Mouse (Mus musculus): ENCODE results near the gene Ankzf1. TPM values are rescaled to one million over a fixed set of nuclear protein-coding genes. Genes with fewer than 3 reads are reported as not detected.

Ankzf1 gene
- total and polyA plus RNA-seq, 2 experiments from 2014 or later: 13.5 to 22.2 TPM

DNA sequence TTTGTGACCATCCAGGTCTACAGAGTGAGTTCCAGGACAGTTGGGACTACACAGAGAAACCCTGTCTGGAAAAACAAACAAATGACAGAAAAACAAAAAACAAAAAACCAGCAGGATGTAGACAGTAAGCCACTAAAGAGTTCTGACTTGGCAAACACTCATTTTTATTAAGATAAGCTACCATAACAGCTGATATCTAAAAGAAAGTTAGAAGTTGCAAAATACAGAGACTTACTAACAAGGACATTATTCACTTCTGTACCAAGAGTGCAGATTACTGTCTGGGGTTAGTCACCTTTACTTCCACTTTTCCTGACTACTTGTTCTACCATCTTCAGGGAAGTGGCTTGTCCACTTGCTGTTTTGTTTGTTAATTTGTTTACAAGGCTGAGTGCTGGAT, 33.0 kb upstream of the Ankzf1 start:
- DNase-seq (no peak), ATAC-seq (no peak)
- Histone ChIP-seq H3K36me3 (ENCODE audit: insufficient read depth) (no peaks in the 10 kb centered on the region), H3K9ac (no peak overlapping the region), H3K27me3 (ENCODE audit: insufficient read depth, low read length) (no peaks in the 10 kb centered on the region), H3K4me1 (ENCODE audit: insufficient read depth) (no peaks in the 10 kb centered on the region), H3K27ac (ENCODE audit: low read depth, low read length) (no peak overlapping the region), H3K9me3 (ENCODE audit: low read length) (no peaks in the 10 kb centered on the region), H3K4me2 (ENCODE audit: low read depth) (no peak overlapping the region), H3K4me3 (ENCODE audit: low read depth, low read length) (no peak overlapping the region)
- no peak for TF ChIP-seq CTCF (IDR thresholded peaks at IDR 0.05; ENCODE audit: low read depth)

- no peaks in the 10 kb centered on the region for H3K36me3 ChIP-seq (ENCODE audit: insufficient read depth)
- 68% methylated on average over 5 of the region's 5 CpGs for WGBS
Measured at GRCm38 (mm10) chr1:75159540-75160255, 32.3 kb upstream of the Ankzf1 start.

DNA sequence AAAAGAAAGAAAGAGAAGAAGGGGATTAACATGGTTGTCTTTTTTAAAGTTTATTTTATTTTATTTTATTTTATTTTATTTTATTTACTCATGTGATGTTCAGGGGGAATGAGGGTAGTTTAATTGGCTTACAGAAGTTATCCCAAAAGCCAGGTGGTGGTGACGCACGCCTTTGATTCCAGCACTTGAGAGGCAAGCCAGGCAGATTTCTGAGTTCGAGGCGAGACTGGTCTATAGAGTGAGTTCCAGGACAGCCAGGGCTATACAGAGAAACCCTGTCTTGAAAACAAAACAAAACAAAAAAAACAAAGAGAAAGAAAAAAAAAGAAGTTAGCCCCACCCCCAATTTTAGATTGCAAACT, 31.7 kb upstream of the Ankzf1 start:
- ATAC-seq: no peak

More at GRCm38 (mm10) chr1:75159540-75160255, 32.3 kb upstream of the Ankzf1 start:
- Histone ChIP-seq H3K9me3 (ENCODE audit: low read length) (no peaks in the 10 kb centered on the region), H3K27me3 (ENCODE audit: insufficient read depth, low read length) (no peaks in the 10 kb centered on the region), H3K4me2 (ENCODE audit: low read depth) (no peak overlapping the region), H3K27ac (ENCODE audit: low read depth, low read length) (no peak overlapping the region), H3K9ac (no peak overlapping the region), H3K4me1 (ENCODE audit: insufficient read depth) (no peaks in the 10 kb centered on the region), H3K4me3 (ENCODE audit: low read depth, low read length) (no peak overlapping the region)
- no peak for ATAC-seq
- no peak for DNase-seq
- no peak for TF ChIP-seq CTCF (IDR thresholded peaks at IDR 0.05; ENCODE audit: low read depth)

DNA sequence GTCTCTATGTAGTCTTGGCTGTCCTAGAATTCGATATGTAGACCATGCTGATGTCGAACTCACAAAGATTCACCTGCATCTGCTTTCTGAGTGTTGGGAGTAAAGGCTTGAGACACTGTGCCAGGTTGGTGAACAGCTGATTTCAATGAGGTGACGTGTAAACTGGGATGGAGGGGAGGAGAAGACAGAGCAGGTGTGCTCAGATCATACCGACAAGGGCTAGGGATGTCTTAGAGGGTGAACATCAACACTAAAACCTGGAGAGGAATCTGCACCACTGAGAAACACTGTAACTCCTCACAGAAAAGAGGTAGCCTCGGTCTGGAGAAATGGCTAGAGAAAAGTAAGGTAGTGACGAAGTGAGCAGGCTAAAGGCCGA, 23.9 kb upstream of the Ankzf1 start:
- peak overlapping the region; percentile 21; the same call in 1 of the 2 replicates for H3K27ac ChIP-seq (ENCODE audit: low read depth, low read length)
- H3K4me3 ChIP-seq (ENCODE audit: low read depth, low read length): peak overlapping the region; percentile 89
- H3K9me3 ChIP-seq (ENCODE audit: low read length): no peaks in the 10 kb centered on the region
- H3K27me3 ChIP-seq (ENCODE audit: insufficient read depth, low read length): no peaks in the 10 kb centered on the region
- 11% methylated on average over 7 of the region's 7 CpGs for WGBS
- peak overlapping the region; percentile 67 for H3K4me2 ChIP-seq (ENCODE audit: low read depth)
- no peak for TF ChIP-seq CTCF (IDR thresholded peaks at IDR 0.05; ENCODE audit: low read depth)
- H3K4me1 ChIP-seq (ENCODE audit: insufficient read depth): 0 out of 2 replicates have a peak, but pooled peaks cover 5% of the 10 kb centered on the region
- peaks cover 25% of the 10 kb centered on the region for H3K36me3 ChIP-seq (ENCODE audit: insufficient read depth)
- ATAC-seq (peak; percentile 63), DNase-seq (no peak)
- H3K9ac ChIP-seq: 0 out of 2 replicates have a peak overlapping the region, but pooled peaks have one; percentile 65

More for the DNA sequence above, 31.7 kb upstream of the Ankzf1 start:
- H3K9me3 ChIP-seq (ENCODE audit: low read length): no peaks in the 10 kb centered on the region
- H3K4me1 ChIP-seq (ENCODE audit: insufficient read depth): no peaks in the 10 kb centered on the region
- H3K4me3 ChIP-seq (ENCODE audit: low read depth, low read length): no peak overlapping the region
- WGBS: 65% methylated on average over 4 of the region's 4 CpGs
- no peak for TF ChIP-seq CTCF (IDR thresholded peaks at IDR 0.05; ENCODE audit: low read depth)
- DNase-seq: no peak
- no peaks in the 10 kb centered on the region for H3K36me3 ChIP-seq (ENCODE audit: insufficient read depth)
- no peak overlapping the region for H3K27ac ChIP-seq (ENCODE audit: low read depth, low read length)
- H3K4me2 ChIP-seq (ENCODE audit: low read depth): no peak overlapping the region
- no peak overlapping the region for H3K9ac ChIP-seq
- no peaks in the 10 kb centered on the region for H3K27me3 ChIP-seq (ENCODE audit: insufficient read depth, low read length)

DNA sequence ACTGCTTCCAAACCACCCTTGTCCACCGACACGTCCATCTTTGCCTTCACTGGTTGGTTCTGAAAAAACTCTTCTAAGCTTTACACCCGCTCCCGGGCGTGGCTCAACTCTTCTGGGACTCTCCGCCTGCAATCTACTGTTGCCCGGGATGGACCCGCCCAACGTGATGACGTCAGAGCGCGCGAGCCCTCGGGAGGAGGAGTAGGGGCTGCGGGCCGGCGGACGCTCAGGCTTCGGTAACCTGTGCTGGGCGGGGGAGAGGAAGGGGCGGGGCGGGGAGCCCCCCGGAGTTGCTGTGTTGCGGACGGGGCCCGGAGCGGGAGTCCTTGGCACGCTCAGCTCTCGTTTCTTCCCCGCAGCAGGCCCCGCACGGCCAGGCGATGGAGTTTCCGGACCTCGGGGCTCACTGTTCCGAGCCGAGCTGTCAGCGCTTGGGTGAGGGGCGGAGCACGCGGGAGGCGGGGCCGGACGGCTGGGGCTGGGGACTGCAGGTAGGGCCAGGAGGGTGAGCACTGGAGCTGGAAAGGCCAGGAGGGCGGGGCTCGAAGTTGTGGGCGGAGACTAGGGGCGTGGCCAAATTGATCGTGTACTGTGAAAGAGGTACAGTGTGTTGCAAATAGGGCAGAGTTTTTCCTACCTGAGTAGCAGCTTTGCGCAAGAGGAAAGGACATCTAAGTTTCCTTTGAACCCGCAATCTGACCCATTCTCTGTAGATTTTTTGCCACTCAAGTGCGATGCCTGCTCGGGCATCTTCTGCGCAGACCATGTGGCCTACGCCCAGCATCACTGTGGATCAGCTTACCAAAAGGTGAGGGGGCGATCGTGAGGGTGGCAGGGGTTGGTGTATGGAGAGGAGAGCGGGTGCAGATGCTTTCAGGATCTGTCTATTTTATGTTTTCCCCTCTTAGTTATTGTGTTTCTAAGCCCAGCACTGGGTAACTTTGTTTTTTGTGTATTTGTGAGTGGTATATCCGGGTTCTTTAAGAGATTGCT, 23.2 kb upstream of the Ankzf1 start, which contains the start of gene Zfand2b:
Gene Zfand2b (plus strand): TSS at position 175 of the 993 bp plus-strand sequence.
- peaks cover 32% of the 10 kb centered on the region for H3K36me3 ChIP-seq (ENCODE audit: insufficient read depth)
- 3% methylated on average over 56 of the region's 59 CpGs for WGBS
- H3K27ac ChIP-seq (ENCODE audit: low read depth, low read length): peak within 1 kb of the TSS; percentile 82
- H3K4me3 ChIP-seq (ENCODE audit: low read depth, low read length): peak within 1 kb of the TSS; percentile 89
- ATAC-seq (peak; percentile 98), DNase-seq (peak; percentile 94)
- H3K9ac ChIP-seq: peak within 1 kb of the TSS; percentile 65
- H3K9me3 ChIP-seq (ENCODE audit: low read length): no peaks in the 10 kb centered on the region
- H3K27me3 ChIP-seq (ENCODE audit: insufficient read depth, low read length): no peaks in the 10 kb centered on the region
- no peak for TF ChIP-seq CTCF (IDR thresholded peaks at IDR 0.05; ENCODE audit: low read depth)
- 0 out of 2 replicates have a peak, but pooled peaks cover 5% of the 10 kb centered on the region for H3K4me1 ChIP-seq (ENCODE audit: insufficient read depth)
- peak within 1 kb of the TSS; percentile 67 for H3K4me2 ChIP-seq (ENCODE audit: low read depth)

- peak overlapping the region; percentile 64 for H3K9ac ChIP-seq
- no peak for TF ChIP-seq CTCF (IDR thresholded peaks at IDR 0.05; ENCODE audit: low read depth)
- 5% methylated on average over 23 of the region's 23 CpGs for WGBS
- H3K9me3 ChIP-seq (ENCODE audit: low read length): no peaks in the 10 kb centered on the region
- DNase-seq: peak; percentile 60
- peaks cover 14% of the 10 kb centered on the region for H3K4me1 ChIP-seq (ENCODE audit: insufficient read depth)
- H3K27ac ChIP-seq (ENCODE audit: low read depth, low read length): peak overlapping the region; percentile 50; the same call in 1 of the 2 replicates
- ATAC-seq: peak; percentile 25
- peaks cover 57% of the 10 kb centered on the region for H3K36me3 ChIP-seq (ENCODE audit: insufficient read depth)
- no peaks in the 10 kb centered on the region for H3K27me3 ChIP-seq (ENCODE audit: insufficient read depth, low read length)
- peak overlapping the region; percentile 58 for H3K4me3 ChIP-seq (ENCODE audit: low read depth, low read length)
- peak overlapping the region; percentile 100 for H3K4me2 ChIP-seq (ENCODE audit: low read depth)
Measured at GRCm38 (mm10) chr1:75179334-75180104, 12.4 kb upstream of the Ankzf1 start.
